Comparison of ENCODE assay signal across 8 mouse cellular contexts in genomic region chr11:107794547-107795269, GRCm38 (mm10). TPM values are rescaled to one million over a fixed set of nuclear protein-coding genes. Genes with fewer than 3 reads are reported as not detected.
DNase-seq lines count a peak whose midpoint lies in the region; ATAC-seq and TF ChIP-seq lines count a peak whose summit lies in the region.

Gene Cacng4, minus strand, starts transcription at chr11:107794557.

- 0 out of 2 replicates have a peak, but pooled peaks have one; percentile 14 for ATAC-seq in heart, embryonic 12.5 days (ENCODE audit: insufficient number of reproducible peaks, low FRiP score)

- no peaks in the 10 kb centered on the region for H3K9me3 ChIP-seq in heart, embryonic 12.5 days (replicated peaks)
- no peaks in the 10 kb centered on the region for H3K9me3 ChIP-seq in forebrain, embryonic 10.5 days

- no peaks in the 10 kb centered on the region for H3K36me3 ChIP-seq in heart, embryonic 12.5 days
- peaks cover 11% of the 10 kb centered on the region for H3K36me3 ChIP-seq in forebrain, embryonic 10.5 days (replicated peaks)
- H3K36me3 ChIP-seq in testis, adult 2 months (ENCODE audit: control insufficient read depth, insufficient read depth, low read length), result no peaks in the 10 kb centered on the region

- no peak for TF ChIP-seq CTCF in testis, adult 2 months (IDR thresholded peaks at IDR 0.05; ENCODE audit: control insufficient read depth, insufficient read depth, insufficient replicate concordance, low read depth, low read length)

- peak within 1 kb of the TSS; percentile 100 for H3K4me2 ChIP-seq in heart, embryonic 12.5 days

- WGBS in heart, embryonic 12.5 days, result 4% methylated on average over 35 of the region's 73 CpGs
- WGBS in forebrain, embryonic 10.5 days, result under 1% methylated on average over 39 of the region's 73 CpGs

- peak within 1 kb of the TSS; percentile 59 for H3K9ac ChIP-seq in heart, embryonic 12.5 days

- TF ChIP-seq POLR2A in testis, adult 2 months (IDR thresholded peaks at IDR 0.05; ENCODE audit: control insufficient read depth, low read depth, low read length), result no peak

- peak within 1 kb of the TSS; percentile 65 for H3K4me3 ChIP-seq in heart, embryonic 12.5 days
- peak within 1 kb of the TSS; percentile 82 for H3K4me3 ChIP-seq in forebrain, embryonic 10.5 days
- peak within 1 kb of the TSS; percentile 75 for H3K4me3 ChIP-seq in testis, adult 2 months (ENCODE audit: control insufficient read depth, low read depth, low read length)

- H3K4me1 ChIP-seq in heart, embryonic 12.5 days (replicated peaks), result peaks cover 23% of the 10 kb centered on the region
- H3K4me1 ChIP-seq in forebrain, embryonic 10.5 days, result peaks cover 77% of the 10 kb centered on the region
- peaks cover 4% of the 10 kb centered on the region for H3K4me1 ChIP-seq in testis, adult 2 months (ENCODE audit: control insufficient read depth, insufficient read depth, low read length)

- peaks cover 100% of the 10 kb centered on the region for H3K27me3 ChIP-seq in heart, embryonic 12.5 days (replicated peaks)
- peaks cover 80% of the 10 kb centered on the region for H3K27me3 ChIP-seq in forebrain, embryonic 10.5 days (ENCODE audit: poor library complexity, severe bottlenecking)
- H3K27me3 ChIP-seq in testis, adult 2 months (ENCODE audit: control insufficient read depth, insufficient read depth, low read length), result peaks cover 4% of the 10 kb centered on the region

- no peak within 1 kb of the TSS for H3K27ac ChIP-seq in heart, embryonic 12.5 days (ENCODE audit: poor library complexity, severe bottlenecking)
- peak within 1 kb of the TSS; percentile 93 for H3K27ac ChIP-seq in forebrain, embryonic 10.5 days
- H3K27ac ChIP-seq in testis, adult 2 months (ENCODE audit: control insufficient read depth, insufficient read depth, low read depth, low read length), result no peak within 1 kb of the TSS

- no peak for DNase-seq in heart, adult 18-20 months
- DNase-seq in R1 (ENCODE audit: low read depth, low spot score), result peak; percentile 43
- peak; percentile 41 for DNase-seq in forebrain, embryonic 10.5 days (ENCODE audit: extremely low spot score, low spot score)
- peak; percentile 23 to 58 for DNase-seq in kidney, postnatal 25 days
- peak; percentile 24 for DNase-seq in lung, postnatal 14 days
- DNase-seq in cerebellum, adult 18-20 months, result no peak

RNA-seq across cellular contexts. Expression of gene Cacng4, which starts in this region (rescaled TPM):
- 0.37 and 0.83 TPM in 2 replicates for polyA plus RNA-seq in heart, embryonic 12.5 days (2016; fragmentation: Nextera tagmentation; extraction: Ambion mirVana)
- under 1 TPM in 1 of 2 experiments, not detected in 1; 0.10 TPM for total RNA-seq in heart, adult 18-20 months (2021)
- polyA plus RNA-seq in forebrain, embryonic 10.5 days (2016; fragmentation: Nextera tagmentation; extraction: Ambion mirVana), result 6.3 and 7.0 TPM in 2 replicates
- polyA plus RNA-seq in testis, adult 2 months (2012; rRNA removed), result 2.3 and 2.8 TPM in 2 replicates

Comparison
In these comparisons a context has a peak if more than half of its experiments do, and no peak if none do; other contexts are left out.
1. Peak in ATAC-seq, H3K4me3 ChIP-seq, H3K9ac ChIP-seq and H3K4me2 ChIP-seq in heart, embryonic 12.5 days; RNA of the gene not detected or under 1 TPM.
2. DNase-seq: peak in R1 (single experiment), forebrain, embryonic 10.5 days (single experiment), kidney, postnatal 25 days (2 of 2) and lung, postnatal 14 days (single experiment); none in heart, adult 18-20 months (0 of 2) and cerebellum, adult 18-20 months (0 of 2).
3. Peak in every context shown above with its lines, with median percentiles within 50 percentile points of each other: H3K4me3 ChIP-seq.